Mouse (Mus musculus) mesoderm, embryonic 11.5 days (tissue): Measurements from ENCODE around the gene Tpx2.

Source experiments
- DNase-seq: peaks from one replicate; pipeline ENCODE4 v3.0.0-alpha.2; 2012; ENCODE audit warnings: low read depth, low spot score

Gene Tpx2

DNA sequence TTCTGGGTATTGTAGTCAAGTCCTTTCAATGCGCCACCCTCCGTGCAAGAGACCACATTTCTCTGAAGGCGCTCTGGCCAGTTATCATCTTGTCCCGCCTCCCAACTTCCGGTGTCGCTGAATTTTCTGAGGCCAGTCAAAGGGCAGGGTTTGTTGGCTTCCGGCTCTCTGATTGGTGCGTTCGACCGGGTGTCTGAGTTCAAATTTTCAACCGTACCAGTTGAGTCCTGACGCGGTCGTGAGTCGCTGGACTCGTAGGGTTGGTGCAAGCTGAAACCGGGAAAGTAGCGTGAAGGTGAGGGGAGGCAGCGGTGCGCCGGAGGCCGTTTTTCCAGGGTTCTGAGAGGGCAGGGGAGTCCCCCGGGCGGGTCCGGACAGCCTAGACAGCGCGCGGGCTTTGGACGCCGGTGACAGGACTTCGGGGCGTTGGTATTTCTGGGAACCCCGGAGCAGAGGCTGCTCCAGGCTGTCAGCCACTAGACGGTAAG, at the start of gene Tpx2:
Gene Tpx2, plus strand, starts transcription at position 150 of the 488 bp plus-strand sequence.
- peak; percentile 99 for DNase-seq

DNA sequence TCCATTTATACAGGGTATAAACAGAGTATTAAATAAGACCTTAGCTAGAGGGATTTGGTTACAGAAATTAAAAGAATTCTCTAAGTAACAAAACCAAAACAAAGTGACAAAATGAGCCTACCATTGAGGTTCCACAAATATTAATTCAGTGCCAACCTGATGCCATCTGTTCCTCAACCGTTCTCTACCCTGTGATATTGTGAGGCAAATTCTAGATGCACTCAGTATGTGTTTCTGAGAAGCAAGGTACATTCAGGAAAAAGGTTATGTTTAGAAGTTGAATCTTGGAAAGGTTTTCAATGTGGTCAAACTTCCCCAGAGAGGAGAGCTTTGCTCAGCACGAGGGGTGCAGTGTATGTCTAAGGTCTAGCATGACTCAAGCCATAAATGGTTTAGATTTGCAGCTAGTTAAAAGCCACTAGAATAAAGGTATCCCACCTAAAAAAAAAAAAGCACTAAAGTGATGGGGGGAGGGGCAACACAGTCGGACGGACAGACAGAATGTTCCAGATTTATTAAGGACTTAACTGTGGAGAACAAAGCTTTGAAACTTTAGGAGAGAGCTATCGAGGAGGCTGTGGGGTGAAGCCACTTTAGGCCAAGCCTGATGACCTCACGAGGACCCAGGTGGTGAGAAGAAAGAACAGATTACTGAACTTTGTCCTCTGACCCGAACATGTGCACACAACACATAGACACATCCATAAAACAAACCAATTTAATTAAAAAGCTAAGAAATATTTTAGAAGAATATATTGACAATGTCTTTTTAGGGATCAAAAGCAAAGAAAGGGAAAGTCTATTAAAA, 47.6 kb upstream of the Tpx2 start:
- DNase-seq, result no peak

GRCm38 (mm10) chr2:152800762-152801113, 47.0 kb upstream of the Tpx2 start:
- no peak for DNase-seq

DNA sequence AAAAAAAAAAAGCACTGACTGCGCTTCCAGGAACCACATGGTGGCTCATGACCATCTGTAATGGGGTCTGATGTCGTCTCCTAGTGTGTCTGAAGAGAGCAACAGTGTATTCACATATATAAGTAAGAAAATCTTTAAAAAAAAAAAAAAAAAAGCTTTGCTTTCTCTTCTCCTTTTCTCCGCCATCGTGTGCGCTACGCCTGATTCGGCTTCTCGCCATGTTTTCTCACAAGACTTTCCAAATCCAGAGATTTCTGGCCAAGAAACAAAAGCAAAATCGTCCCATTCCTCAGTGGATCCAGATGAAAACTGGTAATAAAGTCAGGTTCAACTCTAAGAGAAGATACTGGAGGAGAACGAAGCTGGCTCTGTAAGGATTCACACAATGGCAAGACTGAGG, 45.5 kb upstream of the Tpx2 start:
- DNase-seq, result no peak

DNA sequence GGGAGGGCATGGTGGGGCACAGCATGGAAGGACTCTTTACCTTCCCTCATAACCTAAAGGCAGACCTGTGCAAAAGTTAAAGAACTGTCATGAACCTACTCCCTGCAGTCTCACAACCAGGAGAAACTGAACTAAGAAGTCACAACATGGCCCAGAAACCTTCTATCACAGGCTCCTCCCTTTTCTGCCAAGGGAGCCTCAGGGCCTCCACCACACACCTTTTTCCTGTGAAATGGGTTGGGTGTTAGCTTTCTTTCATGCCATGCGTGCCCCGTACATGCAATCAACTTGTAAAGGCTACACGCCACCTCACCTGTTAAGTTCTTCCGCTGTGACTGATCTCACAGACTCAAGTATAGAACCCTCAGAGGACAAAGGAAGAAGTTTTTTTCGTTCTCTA, 44.7 kb upstream of the Tpx2 start:
- DNase-seq, result no peak

DNA sequence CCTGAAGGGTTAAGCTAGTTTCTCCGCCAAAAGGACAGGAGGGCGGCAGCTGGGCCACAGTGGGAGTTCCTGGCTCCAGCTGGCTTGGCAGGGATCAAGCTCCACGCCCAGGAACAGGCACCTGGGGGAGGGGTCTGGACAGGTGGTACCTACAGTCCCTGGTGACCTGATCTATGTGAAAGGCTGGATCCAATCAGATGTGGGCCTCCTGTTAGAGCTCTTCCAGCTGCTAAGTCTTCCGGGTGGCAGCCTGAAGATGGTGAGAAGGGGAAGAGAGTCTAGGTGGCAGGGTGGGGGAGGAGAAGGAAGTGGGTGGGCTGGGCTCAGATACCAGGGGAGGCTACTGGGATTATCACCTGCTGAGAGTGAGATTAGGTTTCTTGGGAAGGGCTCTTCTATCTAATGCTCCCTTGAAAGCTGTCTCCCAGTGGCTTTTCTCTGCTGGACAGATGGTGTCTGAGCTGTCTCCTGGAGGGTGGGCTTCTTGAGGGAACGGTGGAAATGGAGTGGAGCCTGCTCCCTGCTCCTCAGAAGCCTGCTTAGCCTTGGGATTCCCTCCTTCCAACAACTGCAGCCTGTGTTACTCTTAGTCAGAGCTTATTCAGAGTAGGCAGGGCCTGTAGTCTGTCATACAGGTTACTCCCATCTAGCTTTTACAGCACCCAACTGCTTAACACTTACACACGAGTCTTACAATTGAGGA, 43.2 kb upstream of the Tpx2 start:
- peak; percentile 53 for DNase-seq

GRCm38 (mm10) chr2:152805111-152805490, 42.7 kb upstream of the Tpx2 start:
- DNase-seq, result no peak

DNA sequence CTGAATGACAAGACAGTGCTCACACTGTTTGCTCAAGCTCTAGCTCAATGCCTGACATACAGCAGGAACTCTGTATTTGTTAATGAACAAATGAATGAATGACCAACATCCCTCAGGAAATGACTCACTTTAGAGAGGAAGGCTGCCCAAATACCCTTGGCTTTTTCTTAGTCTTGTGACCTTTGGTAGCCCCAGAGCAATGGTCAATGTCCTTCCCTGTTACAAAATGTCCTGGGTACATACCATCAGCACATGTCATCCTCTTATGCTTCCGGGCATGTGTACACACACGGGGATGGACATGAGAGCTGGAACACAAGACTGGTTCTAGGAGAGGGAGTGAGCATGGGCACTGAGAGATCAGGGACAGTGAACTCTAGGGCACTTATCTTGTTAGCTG, 41.7 kb upstream of the Tpx2 start:
- DNase-seq, result no peak

DNA sequence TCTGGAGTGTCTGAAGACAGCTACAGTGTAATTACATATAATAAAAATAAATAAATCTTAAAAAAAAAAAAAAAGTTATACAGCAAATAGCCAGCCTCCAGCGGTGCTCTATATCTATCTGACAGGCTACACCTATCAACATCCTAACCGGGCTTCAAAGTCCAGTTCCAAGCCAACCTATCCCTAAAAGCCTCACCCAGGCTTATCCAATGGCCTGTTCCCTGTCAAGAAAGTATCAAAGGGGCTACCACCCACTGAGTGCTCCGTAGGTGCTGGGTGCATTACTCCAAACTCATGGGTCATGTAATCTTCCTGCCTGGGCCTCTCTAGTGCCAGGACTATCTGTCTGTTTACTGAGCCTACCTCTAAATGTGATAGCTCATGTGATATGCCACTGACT, 39.6 kb upstream of the Tpx2 start:
- no peak for DNase-seq

DNA sequence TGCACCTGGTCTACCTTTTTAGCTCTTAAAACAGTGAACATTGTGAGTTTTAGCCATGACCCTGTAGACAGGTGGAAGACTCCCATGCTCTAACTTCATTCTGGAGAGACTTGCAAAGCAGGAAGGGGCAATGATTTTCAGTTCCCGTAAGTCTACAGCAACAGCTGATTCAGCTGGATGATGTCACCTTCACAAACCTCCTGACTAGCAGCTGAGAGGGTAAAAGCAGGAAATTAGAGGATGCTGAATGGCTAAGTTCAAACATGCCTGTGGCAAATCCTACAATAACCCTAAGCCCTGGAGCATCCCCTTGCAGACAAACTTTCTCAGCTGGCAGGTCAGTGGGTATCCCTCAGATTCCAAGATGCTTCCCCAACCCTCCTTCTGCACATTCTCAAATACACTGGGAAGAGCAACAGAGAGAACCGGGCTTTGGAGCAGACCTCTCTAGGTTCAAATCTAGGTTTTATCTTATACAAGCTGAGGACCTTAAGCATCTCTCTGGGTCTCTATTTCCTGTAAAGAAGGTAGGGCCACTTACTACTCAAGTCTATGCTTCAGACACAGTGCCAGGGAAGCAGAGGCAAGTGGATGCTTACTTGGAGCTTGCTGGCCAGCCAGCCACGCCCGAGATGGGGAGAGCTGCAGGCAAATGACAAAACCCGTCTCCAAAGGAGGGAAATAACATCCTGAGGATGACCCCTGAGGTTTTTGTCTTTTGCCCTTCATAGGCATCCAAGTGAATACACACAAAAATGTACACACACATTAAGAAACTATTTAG, 37.4 kb upstream of the Tpx2 start:
- no peak for DNase-seq

- no peak for DNase-seq
Observed at GRCm38 (mm10) chr2:152811336-152812165, 36.2 kb upstream of the Tpx2 start.

GRCm38 (mm10) chr2:152813232-152813631, 34.5 kb upstream of the Tpx2 start:
- DNase-seq, result no peak

GRCm38 (mm10) chr2:152814213-152814874, 33.4 kb upstream of the Tpx2 start:
- DNase-seq, result no peak

- no peak for DNase-seq
Observed at GRCm38 (mm10) chr2:152815879-152816656, 31.7 kb upstream of the Tpx2 start.

- DNase-seq, result no peak
Observed at GRCm38 (mm10) chr2:152816657-152817348, 31.0 kb upstream of the Tpx2 start.

DNA sequence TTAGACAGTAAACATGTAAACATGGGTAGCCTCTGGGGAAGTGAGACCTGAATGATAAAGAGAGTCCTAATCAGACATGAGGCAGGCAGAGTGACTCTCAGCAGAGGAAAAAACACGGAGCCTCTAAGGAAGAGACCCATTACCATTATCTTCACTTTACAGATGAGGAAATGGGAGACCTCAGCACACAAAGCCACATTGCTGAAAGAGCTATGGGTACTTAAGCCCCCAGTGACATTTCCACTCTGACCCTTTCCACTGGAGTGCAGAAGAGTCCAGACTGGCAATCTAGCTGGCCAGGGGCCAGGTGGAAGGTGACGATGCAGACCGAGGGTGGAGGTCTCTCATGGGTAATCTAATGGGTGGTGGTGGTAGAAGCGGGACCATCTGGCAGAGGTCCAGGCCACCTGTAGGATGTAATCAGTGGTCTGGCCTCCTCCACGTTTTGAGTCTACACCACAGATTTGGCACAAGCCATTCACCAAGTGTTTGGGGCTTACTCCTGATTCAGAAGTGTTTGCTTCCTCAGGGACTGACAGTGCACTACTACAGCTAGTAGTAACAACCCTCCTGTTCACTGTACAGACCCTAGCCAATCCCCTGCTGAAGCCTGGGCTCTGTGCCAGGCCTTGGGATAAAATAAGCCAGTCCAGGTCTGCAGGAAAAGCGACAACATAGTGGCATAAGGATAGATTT, 30.0 kb upstream of the Tpx2 start:
- no peak for DNase-seq

- DNase-seq, result no peak
Observed at GRCm38 (mm10) chr2:152818679-152819078, 29.1 kb upstream of the Tpx2 start.

- no peak for DNase-seq
Observed at GRCm38 (mm10) chr2:152819097-152819624, 28.6 kb upstream of the Tpx2 start.

- no peak for DNase-seq
Observed at GRCm38 (mm10) chr2:152819926-152820325, 27.8 kb upstream of the Tpx2 start.
